Mouse (Mus musculus): ENCODE results near the gene Tent4b. TPM values are rescaled to one million over a fixed set of nuclear protein-coding genes. Genes with fewer than 3 reads are reported as not detected.

Gene Tent4b
- polyA plus RNA-seq, 1 experiment from 2014 or later = 12.7 TPM

DNA sequence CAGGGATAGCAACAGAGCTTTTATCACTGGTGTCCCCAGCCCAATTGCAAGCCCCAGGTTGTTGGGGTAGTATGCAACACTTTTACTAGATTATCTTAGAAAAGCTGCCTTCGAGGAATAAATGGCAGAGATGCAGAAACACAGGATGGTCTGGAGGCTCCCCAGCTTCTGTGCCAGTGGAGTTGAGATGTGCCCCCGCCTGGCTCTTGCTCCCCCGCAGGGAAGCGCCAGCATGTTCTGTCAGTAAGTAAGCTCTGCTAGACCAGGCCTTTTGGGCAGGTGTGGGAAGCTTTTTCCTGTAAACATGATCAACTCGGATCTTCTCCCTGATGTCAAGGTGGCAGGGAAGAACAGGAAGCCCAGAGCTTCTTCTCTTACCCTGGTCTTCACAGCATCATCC lies 40.3 kb downstream of the Tent4b start:
- H3K4me1 ChIP-seq = 0 out of 2 replicates have a peak, but pooled peaks cover 8% of the 10 kb centered on the region
- H3K9ac ChIP-seq = no peak overlapping the region
- no peak overlapping the region for H3K4me3 ChIP-seq
- H3K4me2 ChIP-seq (replicated peaks) = no peak overlapping the region
- no peaks in the 10 kb centered on the region for H3K9me3 ChIP-seq (replicated peaks)
- ATAC-seq (ENCODE audit: low FRiP score) = no peak
- H3K36me3 ChIP-seq = no peaks in the 10 kb centered on the region
- no peak overlapping the region for H3K27ac ChIP-seq
- H3K27me3 ChIP-seq = no peaks in the 10 kb centered on the region
- WGBS = 90% methylated on average over 5 of the region's 5 CpGs

DNA sequence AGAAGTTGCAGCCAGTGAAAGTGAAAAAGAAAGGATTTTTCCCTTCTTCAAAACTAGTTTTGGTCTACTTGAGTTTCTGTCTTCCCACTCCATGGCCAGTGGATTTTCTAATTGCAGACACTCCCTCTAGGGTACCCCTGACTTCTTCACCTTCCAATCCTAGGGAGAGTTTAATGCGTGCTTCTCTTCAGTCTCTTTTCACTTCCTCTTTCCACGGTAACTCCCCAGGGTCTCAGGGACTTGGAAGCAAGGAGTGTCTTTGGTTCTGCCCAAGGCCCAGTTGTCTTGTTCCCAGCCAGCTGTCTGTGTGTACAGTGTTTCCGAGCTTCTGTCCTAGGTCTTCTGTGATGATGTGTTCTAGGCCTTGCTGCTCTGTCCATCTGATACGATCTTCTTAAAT lies 42.9 kb downstream of the Tent4b start:
- Histone ChIP-seq H3K9me3 (replicated peaks) (no peaks in the 10 kb centered on the region), H3K4me1 (0 out of 2 replicates have a peak, but pooled peaks cover 7% of the 10 kb centered on the region), H3K4me3 (no peak overlapping the region), H3K9ac (no peak overlapping the region), H3K36me3 (0 out of 2 replicates have a peak, but pooled peaks cover 4% of the 10 kb centered on the region), H3K4me2 (replicated peaks) (no peak overlapping the region), H3K27ac (no peak overlapping the region), H3K27me3 (no peaks in the 10 kb centered on the region)
- WGBS = 86% methylated on average over 4 of the region's 4 CpGs
- ATAC-seq (ENCODE audit: low FRiP score) = no peak

DNA sequence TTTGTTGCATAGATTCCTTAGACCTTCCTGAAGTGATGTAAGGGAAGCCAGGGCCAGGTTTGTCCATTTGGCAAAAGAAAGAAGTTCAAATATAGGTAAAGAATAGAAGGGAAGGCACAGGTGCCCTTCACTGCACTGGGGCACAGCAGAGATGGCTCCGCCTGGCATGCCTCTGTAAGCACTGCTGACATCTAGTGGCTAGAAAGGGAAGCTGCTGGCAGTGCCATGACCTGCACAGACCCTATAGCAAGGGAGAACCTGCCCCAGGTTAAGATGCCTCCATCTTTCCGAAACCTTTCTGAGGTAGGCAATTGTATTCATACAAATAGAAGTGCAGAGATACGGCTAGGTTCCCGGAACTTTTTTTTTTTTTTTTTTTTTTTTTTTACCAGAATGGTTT lies 45.3 kb downstream of the Tent4b start:
- ATAC-seq (ENCODE audit: low FRiP score) = no peak
- no peak overlapping the region for H3K4me3 ChIP-seq
- no peak overlapping the region for H3K4me2 ChIP-seq (replicated peaks)
- H3K9ac ChIP-seq = no peak overlapping the region
- H3K4me1 ChIP-seq = no peaks in the 10 kb centered on the region
- no peak overlapping the region for H3K27ac ChIP-seq
- H3K27me3 ChIP-seq = no peaks in the 10 kb centered on the region
- no peaks in the 10 kb centered on the region for H3K9me3 ChIP-seq (replicated peaks)
- 82% methylated on average over 4 of the region's 4 CpGs for WGBS
- peaks cover 18% of the 10 kb centered on the region for H3K36me3 ChIP-seq

DNA sequence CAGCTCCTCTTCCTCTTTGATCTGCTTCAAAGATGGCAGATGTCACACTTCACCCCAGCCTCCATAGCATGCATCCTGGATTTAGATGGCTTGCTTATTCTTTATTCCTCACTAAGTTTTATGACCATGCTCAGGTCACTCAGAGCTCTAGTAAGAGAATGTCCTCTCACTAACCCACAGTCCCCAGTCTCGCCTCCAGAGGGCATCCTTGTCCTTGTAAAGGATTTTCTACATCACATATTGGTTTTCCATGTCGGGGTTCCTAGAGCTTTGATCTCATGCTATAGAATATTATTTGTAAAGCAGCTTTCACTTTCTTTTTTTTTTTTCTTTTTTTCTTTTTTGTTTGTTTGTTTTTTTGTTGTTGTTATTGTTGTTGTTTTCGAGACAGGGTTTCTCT lies 53.8 kb downstream of the Tent4b start:
- no peak overlapping the region for H3K27ac ChIP-seq
- 86% methylated on average over 3 of the region's 3 CpGs for WGBS
- no peak overlapping the region for H3K4me3 ChIP-seq
- H3K36me3 ChIP-seq = peaks cover 46% of the 10 kb centered on the region
- no peaks in the 10 kb centered on the region for H3K4me1 ChIP-seq
- ATAC-seq (ENCODE audit: low FRiP score) = no peak
- no peak overlapping the region for H3K4me2 ChIP-seq (replicated peaks)
- H3K9me3 ChIP-seq (replicated peaks) = no peaks in the 10 kb centered on the region
- no peak overlapping the region for H3K9ac ChIP-seq
- no peaks in the 10 kb centered on the region for H3K27me3 ChIP-seq

DNA sequence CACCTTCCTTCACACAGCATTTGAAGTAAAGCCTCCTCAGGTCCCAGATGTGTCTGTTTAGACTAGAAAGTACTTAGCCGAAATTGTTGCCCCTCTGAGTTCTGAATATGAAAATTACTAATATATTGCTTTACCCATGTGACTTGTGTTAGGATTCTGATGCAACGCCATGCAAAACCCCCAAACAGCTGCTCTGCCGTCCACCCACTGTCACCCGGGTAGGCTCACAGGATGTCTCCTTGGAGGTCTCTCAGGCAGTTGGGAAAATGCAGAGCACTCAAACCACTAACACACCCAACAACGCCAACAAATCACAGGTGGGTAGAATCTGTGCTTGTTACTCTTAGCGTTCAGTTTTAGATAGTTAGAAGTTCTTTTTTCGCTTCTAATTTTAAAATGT lies 55.9 kb downstream of the Tent4b start:
- Histone ChIP-seq H3K27ac (no peak overlapping the region), H3K4me3 (no peak overlapping the region), H3K4me1 (no peaks in the 10 kb centered on the region), H3K9me3 (replicated peaks) (no peaks in the 10 kb centered on the region), H3K9ac (no peak overlapping the region), H3K36me3 (peaks cover 37% of the 10 kb centered on the region), H3K4me2 (replicated peaks) (no peak overlapping the region), H3K27me3 (no peaks in the 10 kb centered on the region)
- WGBS = 90% methylated on average over 7 of the region's 7 CpGs
- no peak for ATAC-seq (ENCODE audit: low FRiP score)

DNA sequence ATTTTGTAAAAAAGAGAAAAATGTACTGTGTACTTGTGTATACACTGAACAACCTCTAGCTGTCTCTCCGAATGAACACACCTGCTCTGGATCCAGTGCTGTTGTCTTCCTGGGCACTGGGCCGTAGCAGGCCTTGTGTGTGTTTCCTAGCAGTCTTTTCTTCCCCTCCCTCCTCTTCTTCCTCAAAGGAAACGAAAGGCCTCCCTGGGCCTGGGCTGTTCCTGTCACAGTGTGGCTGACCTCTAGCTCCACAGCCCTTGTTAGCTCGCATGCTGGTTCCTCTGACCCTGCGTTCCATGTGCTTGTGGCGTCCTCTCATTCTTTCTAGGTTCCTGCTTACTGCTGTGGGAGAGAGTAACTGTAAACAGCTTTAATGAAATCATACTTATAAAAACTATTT lies 59.0 kb downstream of the Tent4b start:
- 0 out of 2 replicates have a peak, but pooled peaks cover under 1% of the 10 kb centered on the region for H3K4me1 ChIP-seq
- no peak overlapping the region for H3K4me2 ChIP-seq (replicated peaks)
- H3K36me3 ChIP-seq = peaks cover 28% of the 10 kb centered on the region
- no peak overlapping the region for H3K27ac ChIP-seq
- no peak overlapping the region for H3K4me3 ChIP-seq
- 57% methylated on average over 6 of the region's 6 CpGs for WGBS
- ATAC-seq (ENCODE audit: low FRiP score) = no peak
- H3K9ac ChIP-seq = no peak overlapping the region
- H3K9me3 ChIP-seq (replicated peaks) = no peaks in the 10 kb centered on the region
- H3K27me3 ChIP-seq = no peaks in the 10 kb centered on the region

DNA sequence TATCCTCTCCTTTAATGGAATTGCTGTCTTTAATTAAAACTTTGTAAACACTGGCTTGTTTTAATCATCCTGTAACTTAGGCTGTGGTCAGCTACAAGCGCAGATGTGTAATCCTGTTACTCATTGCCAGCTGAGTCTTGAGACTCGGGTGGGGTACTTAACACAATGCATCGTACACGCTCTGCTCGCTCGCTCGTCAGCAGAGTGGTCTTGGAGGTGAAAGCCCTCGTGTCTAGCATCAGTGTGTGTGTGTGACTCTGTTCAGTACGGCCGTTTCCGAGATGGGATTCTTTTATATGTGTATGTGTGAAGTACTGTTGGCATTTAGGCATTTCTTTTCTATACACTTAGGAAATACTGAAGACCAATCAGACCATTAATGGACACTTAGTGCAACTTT lies 59.5 kb downstream of the Tent4b start:
- H3K4me3 ChIP-seq = no peak overlapping the region
- no peak overlapping the region for H3K4me2 ChIP-seq (replicated peaks)

DNA sequence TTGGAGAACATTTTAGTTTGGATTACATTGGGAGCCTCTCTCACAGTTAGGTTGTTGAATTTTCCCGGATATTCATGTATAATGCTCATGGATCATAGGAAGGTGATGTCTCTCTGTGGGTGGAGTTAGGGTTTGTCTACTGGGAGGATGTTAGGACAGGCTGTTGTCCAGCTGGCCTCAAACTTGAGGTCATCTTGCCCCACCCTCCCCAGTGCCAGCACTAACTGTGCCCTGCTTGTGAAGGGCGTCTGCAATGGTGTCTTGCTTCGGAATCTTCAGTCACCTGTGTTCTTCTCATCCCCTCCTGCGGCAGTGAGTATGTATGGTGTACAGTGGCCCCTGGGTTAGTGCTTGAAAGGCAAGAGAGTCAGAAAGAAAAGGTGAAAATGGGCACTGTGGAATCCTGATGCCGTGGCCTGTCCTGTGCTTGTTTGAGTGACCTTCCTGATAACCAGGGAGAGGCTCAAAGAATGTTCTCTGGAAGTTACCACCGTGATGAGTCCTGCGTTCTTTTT lies 61.5 kb downstream of the Tent4b start:
- no peak overlapping the region for H3K27ac ChIP-seq
- WGBS = 93% methylated on average over 7 of the region's 7 CpGs
- no peak for ATAC-seq (ENCODE audit: low FRiP score)
- peaks cover 22% of the 10 kb centered on the region for H3K36me3 ChIP-seq
- H3K9me3 ChIP-seq (replicated peaks) = no peaks in the 10 kb centered on the region
- no peak overlapping the region for H3K4me2 ChIP-seq (replicated peaks)
- H3K4me1 ChIP-seq = 0 out of 2 replicates have a peak, but pooled peaks cover 7% of the 10 kb centered on the region
- no peak overlapping the region for H3K4me3 ChIP-seq
- no peaks in the 10 kb centered on the region for H3K27me3 ChIP-seq
- H3K9ac ChIP-seq = no peak overlapping the region

More for the DNA sequence above, 59.5 kb downstream of the Tent4b start:
- H3K27me3 ChIP-seq = no peaks in the 10 kb centered on the region
- no peak for ATAC-seq (ENCODE audit: low FRiP score)
- peaks cover 28% of the 10 kb centered on the region for H3K36me3 ChIP-seq
- no peak overlapping the region for H3K9ac ChIP-seq
- 69% methylated on average over 11 of the region's 11 CpGs for WGBS
- no peak overlapping the region for H3K27ac ChIP-seq
- 0 out of 2 replicates have a peak, but pooled peaks cover 6% of the 10 kb centered on the region for H3K4me1 ChIP-seq
- H3K9me3 ChIP-seq (replicated peaks) = no peaks in the 10 kb centered on the region

DNA sequence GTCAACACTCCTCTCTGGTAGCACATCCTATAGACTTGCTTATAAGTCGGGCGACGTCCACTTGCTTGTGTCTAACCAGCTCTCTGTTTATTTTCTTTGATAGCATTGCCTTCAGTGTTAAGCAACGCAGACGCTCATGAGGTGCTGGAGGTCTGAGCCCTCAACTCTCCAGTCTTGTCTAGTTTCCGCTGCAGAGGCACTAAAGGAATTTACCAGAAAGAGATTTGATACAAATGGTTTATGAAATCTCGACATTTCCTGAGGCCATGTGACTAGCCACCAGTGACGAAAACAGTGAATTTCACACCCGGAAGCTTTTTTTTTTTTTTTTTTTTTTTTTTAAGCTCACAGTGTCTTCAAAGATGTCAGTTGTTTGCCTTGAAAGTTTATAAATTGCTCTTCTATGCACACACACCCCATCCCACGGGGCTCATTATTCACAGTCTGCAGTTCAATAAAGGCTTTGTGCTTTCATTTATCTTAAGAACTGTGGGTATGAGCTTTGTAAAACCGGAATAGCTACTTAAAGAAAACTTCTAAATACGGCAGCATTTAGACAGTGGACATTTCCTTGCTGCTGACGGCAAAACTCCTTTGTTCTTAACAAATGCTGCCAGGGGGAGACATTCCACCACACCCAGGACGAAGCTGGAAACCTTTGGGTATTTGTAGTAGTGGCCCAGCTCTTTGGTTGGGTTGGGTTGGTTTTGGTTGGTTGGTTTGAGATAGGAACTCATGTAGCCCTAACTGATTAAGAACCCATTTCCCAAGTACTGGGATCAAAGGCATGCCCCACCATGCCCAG lies 64.0 kb downstream of the Tent4b start:
- no peaks in the 10 kb centered on the region for H3K27me3 ChIP-seq
- H3K4me2 ChIP-seq (replicated peaks) = no peak overlapping the region
- no peak overlapping the region for H3K9ac ChIP-seq
- peaks cover 10% of the 10 kb centered on the region for H3K36me3 ChIP-seq
- no peaks in the 10 kb centered on the region for H3K9me3 ChIP-seq (replicated peaks)
- H3K4me1 ChIP-seq = 0 out of 2 replicates have a peak, but pooled peaks cover 8% of the 10 kb centered on the region
- 45% methylated on average over 14 of the region's 14 CpGs for WGBS
- no peak overlapping the region for H3K4me3 ChIP-seq
- H3K27ac ChIP-seq = no peak overlapping the region
- no peak for ATAC-seq (ENCODE audit: low FRiP score)

DNA sequence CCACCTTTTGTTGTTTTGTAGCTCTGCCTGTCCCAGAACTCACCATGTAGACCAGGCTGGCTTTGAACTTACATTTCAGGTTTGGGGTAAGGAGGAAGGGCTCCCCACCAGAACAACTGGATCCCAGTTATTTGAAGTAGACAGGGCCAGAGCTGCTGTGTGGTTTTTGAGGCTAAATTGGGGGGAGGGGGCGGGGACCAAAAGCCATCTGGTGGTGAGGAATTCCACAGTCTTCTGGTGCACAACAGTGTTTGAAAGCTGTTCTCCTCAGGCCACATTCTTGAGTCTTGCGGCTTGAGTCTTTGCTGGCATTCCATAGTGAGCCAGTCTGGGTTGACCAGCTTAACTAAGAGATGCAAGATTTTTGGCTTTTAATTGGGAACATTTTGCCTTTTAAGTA lies 66.5 kb downstream of the Tent4b start:
- H3K27ac ChIP-seq = no peak overlapping the region
- 0 out of 2 replicates have a peak, but pooled peaks cover 8% of the 10 kb centered on the region for H3K4me1 ChIP-seq
- no peak for ATAC-seq (ENCODE audit: low FRiP score)
- H3K4me2 ChIP-seq (replicated peaks) = no peak overlapping the region
- WGBS = 20% methylated on average over 2 of the region's 2 CpGs
- H3K4me3 ChIP-seq = no peak overlapping the region
- no peaks in the 10 kb centered on the region; the same call in 1 of the 2 replicates for H3K27me3 ChIP-seq
- peaks cover 3% of the 10 kb centered on the region; the same call in 1 of the 2 replicates for H3K36me3 ChIP-seq
- no peak overlapping the region for H3K9ac ChIP-seq
- H3K9me3 ChIP-seq (replicated peaks) = no peaks in the 10 kb centered on the region

DNA sequence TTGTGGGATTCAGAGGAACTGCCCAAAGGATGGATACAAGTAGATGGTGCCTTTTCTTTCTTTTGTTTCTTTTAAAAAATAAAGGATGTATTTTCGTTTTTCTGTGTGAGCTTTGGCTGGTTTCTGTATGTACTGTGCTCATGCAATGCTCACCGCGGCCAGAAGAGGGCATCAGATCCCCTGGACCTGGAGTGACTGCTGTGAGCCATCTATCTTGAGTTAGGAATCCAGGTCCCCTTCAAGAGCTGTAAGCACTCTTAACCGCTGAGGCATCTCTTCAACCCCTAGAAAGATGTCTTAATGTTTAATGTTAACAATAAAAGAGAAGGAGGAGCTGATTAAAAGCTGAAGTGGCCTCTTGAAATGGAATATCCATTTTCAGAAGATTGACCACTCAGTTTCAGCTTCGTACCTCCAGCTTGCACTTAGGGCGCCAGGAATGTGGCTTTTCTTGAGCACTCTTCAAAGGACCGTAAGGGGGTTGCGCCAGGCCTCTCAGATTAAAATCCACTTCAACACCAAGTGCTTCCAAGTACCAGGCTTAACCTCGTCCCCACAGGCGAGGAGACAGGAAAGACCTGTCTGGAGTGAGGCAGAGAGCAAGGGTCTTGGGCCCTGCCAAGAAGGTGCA lies 67.3 kb downstream of the Tent4b start:
- Histone ChIP-seq H3K9ac (no peak overlapping the region), H3K9me3 (replicated peaks) (no peaks in the 10 kb centered on the region), H3K4me3 (no peak overlapping the region), H3K27ac (no peak overlapping the region), H3K36me3 (no peaks in the 10 kb centered on the region), H3K4me2 (replicated peaks) (no peak overlapping the region), H3K4me1 (0 out of 2 replicates have a peak, but pooled peaks cover 8% of the 10 kb centered on the region), H3K27me3 (peaks cover 2% of the 10 kb centered on the region)
- no peak for ATAC-seq (ENCODE audit: low FRiP score)
- WGBS = 53% methylated on average over 10 of the region's 10 CpGs

DNA sequence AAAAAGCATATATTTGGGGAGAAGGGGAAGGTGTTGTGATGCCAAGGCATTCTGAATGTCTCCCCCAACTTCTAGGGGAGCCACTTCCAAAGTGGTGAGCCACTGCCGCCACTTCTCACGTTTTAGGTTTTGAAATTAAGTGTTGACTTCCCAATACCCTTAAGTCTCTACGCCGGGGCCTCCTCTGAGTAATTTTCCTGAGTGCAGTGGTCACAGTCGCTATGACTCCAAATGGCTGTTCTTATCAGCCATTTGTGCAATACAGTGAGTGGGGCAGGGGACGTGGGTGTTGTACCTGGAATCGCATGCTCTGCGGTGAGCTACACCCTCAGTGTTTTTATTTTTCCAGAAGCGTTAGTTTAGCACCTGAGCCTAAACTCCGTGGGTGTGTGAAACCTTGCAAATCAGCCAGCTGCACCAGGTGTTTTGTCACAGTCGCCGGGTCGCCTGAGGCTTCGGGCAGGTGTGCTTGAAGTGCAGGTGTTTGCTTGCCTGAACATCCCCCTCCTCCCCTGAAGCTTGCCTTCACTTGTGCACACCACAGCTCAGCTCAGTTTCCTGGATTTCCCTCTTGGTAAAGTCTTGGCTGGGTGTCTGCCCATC lies 67.9 kb downstream of the Tent4b start:
- no peaks in the 10 kb centered on the region for H3K36me3 ChIP-seq
- H3K27me3 ChIP-seq = peaks cover 6% of the 10 kb centered on the region
- no peak for ATAC-seq (ENCODE audit: low FRiP score)
- no peak overlapping the region for H3K4me3 ChIP-seq
- no peak overlapping the region for H3K4me2 ChIP-seq (replicated peaks)
- H3K9me3 ChIP-seq (replicated peaks) = no peaks in the 10 kb centered on the region
- H3K9ac ChIP-seq = no peak overlapping the region
- no peak overlapping the region for H3K27ac ChIP-seq
- WGBS = 90% methylated on average over 14 of the region's 14 CpGs
- 0 out of 2 replicates have a peak, but pooled peaks cover 8% of the 10 kb centered on the region for H3K4me1 ChIP-seq
